Mouse (Mus musculus): ENCODE measurements around the gene Mcu.

DNA sequence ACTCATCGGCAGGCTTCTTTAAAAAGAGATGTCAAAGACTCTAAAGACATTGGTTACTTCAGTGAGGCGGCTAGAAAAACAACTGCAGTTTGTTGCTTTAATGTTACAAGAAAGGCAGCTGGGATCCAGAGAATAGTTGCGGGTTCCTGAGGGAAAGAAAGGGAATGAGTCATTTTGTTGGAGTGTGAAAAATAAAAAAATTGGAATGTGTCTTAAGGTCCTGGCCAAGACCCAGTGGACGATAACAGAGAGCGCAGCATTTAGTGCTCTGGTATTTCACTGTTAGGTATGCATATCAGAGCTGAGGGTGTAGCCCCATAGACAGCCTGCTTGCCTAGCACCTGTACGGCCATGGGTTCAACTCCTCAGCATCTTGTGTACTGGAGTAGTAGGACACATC, 22.1 kb upstream of the Mcu start:
- no peak for TF ChIP-seq CTCF (IDR thresholded peaks at IDR 0.05; ENCODE audit: control insufficient read depth, insufficient read depth, low read length)
- TF ChIP-seq POLR2A (IDR thresholded peaks at IDR 0.05; ENCODE audit: borderline replicate concordance, control insufficient read depth, low read depth, low read length): no peak
